12 mouse cellular contexts compared by ENCODE assay signal in the genomic region with DNA sequence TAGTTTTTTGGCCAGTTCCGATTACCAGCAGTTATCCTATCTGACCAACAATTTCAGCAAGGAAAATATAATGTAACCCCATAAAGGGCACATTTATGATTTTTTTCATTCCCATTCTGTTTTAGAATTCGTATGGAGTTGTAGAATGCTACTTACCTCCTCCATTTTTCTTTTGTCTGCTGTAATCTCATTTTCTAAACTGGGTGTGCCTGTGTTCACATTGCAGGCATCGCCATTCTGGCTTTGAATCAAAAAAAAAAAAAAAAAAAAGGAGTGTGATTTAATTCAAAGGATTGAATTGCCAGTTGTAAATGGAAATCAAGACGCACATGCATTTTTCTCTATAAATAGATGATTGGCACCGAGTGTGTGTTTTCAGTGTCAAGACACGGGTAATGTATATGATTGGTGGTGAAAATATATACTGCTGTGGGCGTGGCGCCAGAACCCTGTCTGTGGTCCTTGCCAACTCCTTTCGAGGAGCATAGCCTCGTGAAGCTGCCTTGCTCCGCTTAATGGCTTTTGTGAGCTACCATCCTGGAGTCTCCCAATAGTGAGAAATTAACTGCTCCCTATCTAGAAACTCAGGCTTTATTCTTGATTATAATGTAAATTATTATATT.
DNase-seq lines count a peak whose midpoint lies in the region; ATAC-seq and TF ChIP-seq lines count a peak whose summit lies in the region.
"Had no signal": no experiment of that assay in that cellular context is flagged by ENCODE, and none has a peak within 500 bp of the region (broad histone marks: within the 10 kb centered on the region; RNA-seq: fewer than 3 reads in every experiment).

No protein-coding gene starts in this region.

- H3K27me3 ChIP-seq in forebrain, embryonic 13.5 days = no peaks in the 10 kb centered on the region
- no peaks in the 10 kb centered on the region for H3K27me3 ChIP-seq in forebrain, embryonic 10.5 days (ENCODE audit: poor library complexity, severe bottlenecking)
- H3K27me3 ChIP-seq in limb, embryonic 14.5 days (ENCODE audit: control insufficient read depth, insufficient read depth, low read length) = no peaks in the 10 kb centered on the region
- no peaks in the 10 kb centered on the region for H3K27me3 ChIP-seq in limb, embryonic 10.5 days (ENCODE audit: low read depth, poor library complexity, severe bottlenecking)
- H3K27me3 ChIP-seq: heart, embryonic 12.5 days; kidney, embryonic 15.5 days; limb, embryonic 13.5 days had no signal

- peaks cover 12% of the 10 kb centered on the region; the same call in 1 of the 2 replicates for H3K4me1 ChIP-seq in forebrain, embryonic 13.5 days
- no peaks in the 10 kb centered on the region for H3K4me1 ChIP-seq in forebrain, embryonic 10.5 days
- H3K4me1 ChIP-seq in limb, embryonic 14.5 days (ENCODE audit: control insufficient read depth, insufficient read depth, low read length) = no peaks in the 10 kb centered on the region
- H3K4me1 ChIP-seq in limb, embryonic 10.5 days = peaks cover 6% of the 10 kb centered on the region
- H3K4me1 ChIP-seq: heart, embryonic 12.5 days; kidney, embryonic 15.5 days; limb, embryonic 13.5 days had no signal

- no peaks in the 10 kb centered on the region for H3K9me3 ChIP-seq in forebrain, embryonic 13.5 days (replicated peaks)
- no peaks in the 10 kb centered on the region for H3K9me3 ChIP-seq in forebrain, embryonic 10.5 days
- H3K9me3 ChIP-seq in limb, embryonic 14.5 days (ENCODE audit: control insufficient read depth, low read length) = no peaks in the 10 kb centered on the region
- no peaks in the 10 kb centered on the region for H3K9me3 ChIP-seq in limb, embryonic 10.5 days (replicated peaks)
- H3K9me3 ChIP-seq: heart, embryonic 12.5 days; kidney, embryonic 15.5 days; limb, embryonic 13.5 days had no signal

- H3K4me2 ChIP-seq in forebrain, embryonic 13.5 days = no peak overlapping the region
- H3K4me2 ChIP-seq in limb, embryonic 14.5 days (replicated peaks; ENCODE audit: low read depth, low read length, severe bottlenecking) = no peak overlapping the region
- H3K4me2 ChIP-seq: heart, embryonic 12.5 days; kidney, embryonic 15.5 days; limb, embryonic 13.5 days had no signal

- no peak overlapping the region for H3K9ac ChIP-seq in forebrain, embryonic 13.5 days
- H3K9ac ChIP-seq in limb, embryonic 14.5 days (ENCODE audit: low read depth, low read length, severe bottlenecking) = no peak overlapping the region
- H3K9ac ChIP-seq: heart, embryonic 12.5 days; kidney, embryonic 15.5 days; limb, embryonic 13.5 days had no signal

- H3K4me3 ChIP-seq in forebrain, embryonic 13.5 days = no peak overlapping the region
- no peak overlapping the region for H3K4me3 ChIP-seq in forebrain, embryonic 10.5 days
- H3K4me3 ChIP-seq in limb, embryonic 14.5 days (replicated peaks; ENCODE audit: low read length) = no peak overlapping the region
- H3K4me3 ChIP-seq in limb, embryonic 10.5 days = no peak overlapping the region
- no peak overlapping the region for H3K4me3 ChIP-seq in layer of hippocampus, adult 2 months
- H3K4me3 ChIP-seq: heart, embryonic 12.5 days; kidney, embryonic 15.5 days; limb, embryonic 13.5 days had no signal

- no peak for TF ChIP-seq CTCF in layer of hippocampus, adult 2 months (conservative IDR thresholded peaks at IDR 0.05)

- peak; percentile 85 for ATAC-seq in forebrain, embryonic 13.5 days
- ATAC-seq in limb, embryonic 14.5 days (ENCODE audit: low FRiP score, low read depth) = peak; percentile 47; the same call in 1 of the 2 replicates

- DNase-seq in forebrain, embryonic 10.5 days (ENCODE audit: extremely low spot score, low spot score) = no peak
- DNase-seq in limb, embryonic 14.5 days (ENCODE audit: low spot score) = peak; percentile 65
- DNase-seq in limb, embryonic 10.5 days (ENCODE audit: low spot score) = no peak
- peak; percentile 41 for DNase-seq in testis, postnatal 10 days (ENCODE audit: low spot score)
- DNase-seq in testis, postnatal 14 days (ENCODE audit: low spot score) = no peak
- peak; percentile 24 for DNase-seq in skeletal muscle tissue, adult 2 months (ENCODE audit: low read depth, low spot score)
- no peak for DNase-seq in layer of hippocampus, adult 2 months (ENCODE audit: low spot score in 2 of 2)
- DNase-seq: thymus, postnatal 36 days had no signal

- no peak for TF ChIP-seq POLR2A in limb, embryonic 14.5 days (IDR thresholded peaks at IDR 0.05; ENCODE audit: borderline replicate concordance, extremely low read depth, insufficient read depth, insufficient read length)

- H3K27ac ChIP-seq in forebrain, embryonic 13.5 days = peak overlapping the region; percentile 59; the same call in 1 of the 2 replicates
- H3K27ac ChIP-seq in forebrain, embryonic 10.5 days = no peak overlapping the region
- H3K27ac ChIP-seq in limb, embryonic 14.5 days (replicated peaks; ENCODE audit: low read depth, low read length) = no peak overlapping the region
- no peak overlapping the region for H3K27ac ChIP-seq in limb, embryonic 10.5 days
- no peak overlapping the region for H3K27ac ChIP-seq in layer of hippocampus, adult 2 months
- H3K27ac ChIP-seq: kidney, embryonic 15.5 days; limb, embryonic 13.5 days had no signal

- no peaks in the 10 kb centered on the region for H3K36me3 ChIP-seq in forebrain, embryonic 13.5 days (ENCODE audit: poor library complexity, severe bottlenecking)
- H3K36me3 ChIP-seq in forebrain, embryonic 10.5 days (replicated peaks) = no peaks in the 10 kb centered on the region
- no peaks in the 10 kb centered on the region for H3K36me3 ChIP-seq in limb, embryonic 14.5 days (ENCODE audit: control insufficient read depth, insufficient read depth, low read length)
- H3K36me3 ChIP-seq in limb, embryonic 10.5 days = no peaks in the 10 kb centered on the region
- H3K36me3 ChIP-seq: heart, embryonic 12.5 days; kidney, embryonic 15.5 days; limb, embryonic 13.5 days had no signal

- WGBS in forebrain, embryonic 13.5 days = 62% methylated on average over 11 of the region's 11 CpGs
- WGBS in forebrain, embryonic 10.5 days = 93% methylated on average over 11 of the region's 11 CpGs
- 60% methylated on average over 11 of the region's 11 CpGs for WGBS in limb, embryonic 14.5 days
- WGBS in limb, embryonic 10.5 days = 94% methylated on average over 11 of the region's 11 CpGs

Comparison
In these comparisons a context has a peak if more than half of its experiments do, and no peak if none do; other contexts are left out.
1. DNase-seq: peak in limb, embryonic 14.5 days (single experiment), testis, postnatal 10 days (single experiment) and skeletal muscle tissue, adult 2 months (single experiment); none in forebrain, embryonic 10.5 days (single experiment), limb, embryonic 10.5 days (single experiment), testis, postnatal 14 days (single experiment) and layer of hippocampus, adult 2 months (0 of 2).